16 mouse cellular contexts compared by ENCODE assay signal in the genomic region with DNA sequence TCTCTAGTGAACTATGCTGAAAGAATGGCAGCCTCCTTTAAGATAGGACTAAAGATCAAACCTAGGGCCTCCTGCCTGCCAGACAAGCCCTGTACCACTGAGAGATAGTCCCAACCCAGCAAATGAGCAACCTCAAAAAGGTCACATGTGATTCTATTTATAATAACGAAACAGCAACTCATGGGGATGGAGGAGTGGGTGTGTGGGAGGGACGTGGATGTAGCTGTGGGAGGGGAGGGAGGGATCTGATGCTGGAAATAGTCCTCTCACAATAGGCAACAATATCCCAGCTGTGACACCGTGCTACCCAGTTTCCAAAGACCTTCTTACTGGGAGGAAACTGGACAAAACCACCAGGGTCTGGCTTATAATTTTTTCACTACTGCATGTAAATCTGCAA.
A peak's percentile ranks its signal among the peaks of the same experiment; 100 is the strongest.
DNase-seq lines count a peak whose midpoint lies in the region; ATAC-seq lines count a peak whose summit lies in the region.
"Had no signal": no experiment of that assay in that cellular context is flagged by ENCODE, and none has a peak within 500 bp of the region (broad histone marks: within the 10 kb centered on the region; RNA-seq: fewer than 3 reads in every experiment).

No protein-coding gene starts in this region.

- H3K27ac ChIP-seq in heart, embryonic 12.5 days (ENCODE audit: poor library complexity, severe bottlenecking): peak overlapping the region; percentile 90
- H3K27ac ChIP-seq in lung, embryonic 16.5 days (ENCODE audit: low read length): peak overlapping the region; percentile 84
- no peak overlapping the region for H3K27ac ChIP-seq in embryonic facial prominence, embryonic 14.5 days (replicated peaks; ENCODE audit: low read depth, low read length)
- peak overlapping the region; percentile 70 for H3K27ac ChIP-seq in stomach, embryonic 16.5 days (ENCODE audit: low read length)
- H3K27ac ChIP-seq: forebrain, embryonic 13.5 days; hindbrain, embryonic 15.5 days; liver, embryonic 13.5 days; macrophage; neural tube, embryonic 15.5 days had no signal

- H3K36me3 ChIP-seq in heart, embryonic 12.5 days: no peaks in the 10 kb centered on the region
- H3K36me3 ChIP-seq in lung, embryonic 16.5 days (ENCODE audit: control insufficient read depth, insufficient read depth, low read length): no peaks in the 10 kb centered on the region
- H3K36me3 ChIP-seq in embryonic facial prominence, embryonic 14.5 days (ENCODE audit: control insufficient read depth, insufficient read depth, low read length): no peaks in the 10 kb centered on the region
- H3K36me3 ChIP-seq in stomach, embryonic 16.5 days (ENCODE audit: control insufficient read depth, insufficient read depth, low read length): no peaks in the 10 kb centered on the region
- H3K36me3 ChIP-seq: hindbrain, embryonic 15.5 days; limb, embryonic 12.5 days; liver, embryonic 13.5 days; neural tube, embryonic 15.5 days had no signal

- WGBS in heart, embryonic 12.5 days: 11% methylated on average over 3 of the region's 3 CpGs
- WGBS in lung, embryonic 16.5 days: 43% methylated on average over 3 of the region's 3 CpGs
- 41% methylated on average over 3 of the region's 3 CpGs for WGBS in embryonic facial prominence, embryonic 14.5 days
- WGBS in stomach, embryonic 16.5 days: 41% methylated on average over 3 of the region's 3 CpGs

- peak; percentile 61; the same call in 1 of the 2 replicates for ATAC-seq in heart, embryonic 12.5 days (ENCODE audit: insufficient number of reproducible peaks, low FRiP score)
- ATAC-seq in lung, embryonic 16.5 days (ENCODE audit: low read depth): no peak
- no peak for ATAC-seq in embryonic facial prominence, embryonic 14.5 days (ENCODE audit: low read depth)
- no peak for ATAC-seq in stomach, embryonic 16.5 days (ENCODE audit: insufficient read depth, low FRiP score)
- ATAC-seq: forebrain, embryonic 13.5 days had no signal

- H3K27me3 ChIP-seq in heart, embryonic 12.5 days (replicated peaks): no peaks in the 10 kb centered on the region
- no peaks in the 10 kb centered on the region for H3K27me3 ChIP-seq in lung, embryonic 16.5 days (ENCODE audit: control insufficient read depth, insufficient read depth, low read depth, low read length)
- no peaks in the 10 kb centered on the region for H3K27me3 ChIP-seq in embryonic facial prominence, embryonic 14.5 days (replicated peaks; ENCODE audit: control insufficient read depth, insufficient read depth, low read length)
- H3K27me3 ChIP-seq in stomach, embryonic 16.5 days (ENCODE audit: control insufficient read depth, insufficient read depth, low read length): no peaks in the 10 kb centered on the region
- H3K27me3 ChIP-seq: hindbrain, embryonic 15.5 days; limb, embryonic 12.5 days; neural tube, embryonic 15.5 days had no signal

- no peak overlapping the region for H3K4me3 ChIP-seq in heart, embryonic 12.5 days
- H3K4me3 ChIP-seq in lung, embryonic 16.5 days (ENCODE audit: low read length): no peak overlapping the region
- no peak overlapping the region for H3K4me3 ChIP-seq in embryonic facial prominence, embryonic 14.5 days (ENCODE audit: low read depth, low read length)
- H3K4me3 ChIP-seq in stomach, embryonic 16.5 days (replicated peaks; ENCODE audit: low read length): no peak overlapping the region
- H3K4me3 ChIP-seq: forebrain, embryonic 13.5 days; hindbrain, embryonic 15.5 days; limb, embryonic 12.5 days; liver, embryonic 13.5 days; neural tube, embryonic 15.5 days had no signal

- no peak overlapping the region for H3K9ac ChIP-seq in heart, embryonic 12.5 days
- H3K9ac ChIP-seq in lung, embryonic 16.5 days (ENCODE audit: low read length): no peak overlapping the region
- H3K9ac ChIP-seq in embryonic facial prominence, embryonic 14.5 days (ENCODE audit: low read depth, low read length): no peak overlapping the region
- no peak overlapping the region for H3K9ac ChIP-seq in stomach, embryonic 16.5 days (ENCODE audit: low read length)
- H3K9ac ChIP-seq: forebrain, embryonic 13.5 days; hindbrain, embryonic 15.5 days; limb, embryonic 12.5 days; liver, embryonic 13.5 days; neural tube, embryonic 15.5 days had no signal

- no peaks in the 10 kb centered on the region for H3K9me3 ChIP-seq in heart, embryonic 12.5 days (replicated peaks)
- no peaks in the 10 kb centered on the region for H3K9me3 ChIP-seq in lung, embryonic 16.5 days (ENCODE audit: control insufficient read depth, low read length)
- H3K9me3 ChIP-seq in embryonic facial prominence, embryonic 14.5 days (ENCODE audit: control insufficient read depth, low read length): no peaks in the 10 kb centered on the region
- no peaks in the 10 kb centered on the region for H3K9me3 ChIP-seq in stomach, embryonic 16.5 days (replicated peaks; ENCODE audit: control insufficient read depth, low read length)
- H3K9me3 ChIP-seq: forebrain, embryonic 13.5 days; hindbrain, embryonic 15.5 days; limb, embryonic 12.5 days; liver, embryonic 13.5 days; neural tube, embryonic 15.5 days had no signal

- no peak for DNase-seq in heart, adult 8-10 months (ENCODE audit: low spot score)
- no peak for DNase-seq in lung, postnatal 10 days
- peak; percentile 32 for DNase-seq in embryonic facial prominence, embryonic 14.5 days (ENCODE audit: low spot score)
- no peak for DNase-seq in cerebellum, adult 8-10 months
- DNase-seq: adrenal gland, postnatal 25 days; cerebellum, adult 9-10 months; kidney, postnatal 10 days; liver, embryonic 13.5 days had no signal

- peaks cover 52% of the 10 kb centered on the region for H3K4me1 ChIP-seq in heart, embryonic 12.5 days (replicated peaks)
- peaks cover 31% of the 10 kb centered on the region for H3K4me1 ChIP-seq in lung, embryonic 16.5 days (replicated peaks; ENCODE audit: control insufficient read depth, insufficient read depth, low read length)
- peaks cover 18% of the 10 kb centered on the region for H3K4me1 ChIP-seq in embryonic facial prominence, embryonic 14.5 days (ENCODE audit: control insufficient read depth, insufficient read depth, low read length)
- peaks cover 17% of the 10 kb centered on the region for H3K4me1 ChIP-seq in stomach, embryonic 16.5 days (ENCODE audit: control insufficient read depth, insufficient read depth, low read length)

- H3K4me2 ChIP-seq in heart, embryonic 12.5 days: no peak overlapping the region
- no peak overlapping the region for H3K4me2 ChIP-seq in lung, embryonic 16.5 days (ENCODE audit: low read depth, low read length)
- H3K4me2 ChIP-seq in embryonic facial prominence, embryonic 14.5 days (ENCODE audit: low read depth, low read length): no peak overlapping the region
- H3K4me2 ChIP-seq in stomach, embryonic 16.5 days (ENCODE audit: low read depth, low read length): no peak overlapping the region
